Mouse (Mus musculus): ENCODE results near the gene Bbs9. TPM values are rescaled to one million over a fixed set of nuclear protein-coding genes. Genes with fewer than 3 reads are reported as not detected.
"Not testable (repeated sequence)": the region's sequence is repeated elsewhere in the genome, so short reads cannot be mapped to it uniquely, and the experiment has no call there.

Gene Bbs9
- total RNA-seq, 4 experiments from 2014 or later, result 13.9 to 15.2 (median 14.9) TPM

- no peak for DNase-seq (ENCODE audit: low spot score)
These were observed 373.3 kb downstream of the Bbs9 start for GRCm38 (mm10) chr9:22848800-22849199.

GRCm38 (mm10) chr9:22849212-22849611, 373.7 kb downstream of the Bbs9 start:
- DNase-seq (ENCODE audit: low spot score), result no peak

GRCm38 (mm10) chr9:22869147-22869546, 393.6 kb downstream of the Bbs9 start:
- DNase-seq (ENCODE audit: low spot score), result not testable (repeated sequence)

- DNase-seq (ENCODE audit: low spot score), result no peak
These were observed 395.1 kb downstream of the Bbs9 start for GRCm38 (mm10) chr9:22870661-22871060.

- DNase-seq (ENCODE audit: low spot score), result no peak
These were observed 399.7 kb downstream of the Bbs9 start for GRCm38 (mm10) chr9:22875231-22875630.

- no peak for DNase-seq (ENCODE audit: low spot score)
These were observed 403.8 kb downstream of the Bbs9 start for GRCm38 (mm10) chr9:22879266-22879665.

- peak; percentile 53 for DNase-seq (ENCODE audit: low spot score)
These were observed 410.8 kb downstream of the Bbs9 start for GRCm38 (mm10) chr9:22886351-22886750.

GRCm38 (mm10) chr9:22905434-22905833, 429.9 kb downstream of the Bbs9 start:
- peak; percentile 26 for DNase-seq (ENCODE audit: low spot score)

GRCm38 (mm10) chr9:22916808-22917207, 441.3 kb downstream of the Bbs9 start:
- no peak for DNase-seq (ENCODE audit: low spot score)

GRCm38 (mm10) chr9:22935645-22936044, 460.1 kb downstream of the Bbs9 start:
- no peak for DNase-seq (ENCODE audit: low spot score)

Other genes with a start within 250 kb of the Bbs9 start
- under 1 TPM; 0.08 to 0.49 (median 0.22) TPM for gene Zfp599, start 215.8 kb upstream of the Bbs9 start, total RNA-seq (2022)
- gene Zfp810, start 168.1 kb upstream of the Bbs9 start, total RNA-seq (2022), result 1 to 10 TPM; 4.5 to 8.9 (median 6.3) TPM
- gene Anln, start 86.5 kb upstream of the Bbs9 start, total RNA-seq (2022), result 1 to 10 TPM in 2 of 4 experiments, under 1 TPM in 2; 0.84 to 2.0 (median 1.1) TPM
- under 1 TPM; 0.47 to 0.90 (median 0.57) TPM for gene 9530077C05Rik, start 64.2 kb upstream of the Bbs9 start, total RNA-seq (2022)
- gene Gm17545, start 21.4 kb upstream of the Bbs9 start, total RNA-seq (2022), result not detected
- gene Rp9, start 6.0 kb upstream of the Bbs9 start, total RNA-seq (2022), result 10 to 100 TPM; 41.3 to 47.6 (median 45.0) TPM